In genomic region chr2:168434187-168434586, GRCm38 (mm10) we compare ENCODE assay signal across 22 mouse cellular contexts.
A peak's percentile ranks its signal among the peaks of the same experiment; 100 is the strongest.
DNase-seq lines count a peak whose midpoint lies in the region; ATAC-seq and TF ChIP-seq lines count a peak whose summit lies in the region.
"Had no signal": no experiment of that assay in that cellular context is flagged by ENCODE, and none has a peak within 500 bp of the region (broad histone marks: within the 10 kb centered on the region; RNA-seq: fewer than 3 reads in every experiment).

No protein-coding gene starts in this region.

- H3K4me2 ChIP-seq in intestine, embryonic 14.5 days (ENCODE audit: low read length) = no peak overlapping the region
- H3K4me2 ChIP-seq in intestine, postnatal 0 days (replicated peaks; ENCODE audit: low read depth) = no peak overlapping the region
- H3K4me2 ChIP-seq in kidney, postnatal 0 days (ENCODE audit: low read length) = no peak overlapping the region
- H3K4me2 ChIP-seq in lung, postnatal 0 days (replicated peaks; ENCODE audit: low read depth, low read length) = no peak overlapping the region
- H3K4me2 ChIP-seq: embryonic facial prominence, embryonic 13.5 days; forebrain, embryonic 13.5 days; heart, embryonic 13.5 days; hindbrain, embryonic 12.5 days had no signal

- no peak for TF ChIP-seq CTCF in intestine, postnatal 0 days (IDR thresholded peaks at IDR 0.05; ENCODE audit: low read depth)
- no peak for TF ChIP-seq CTCF in kidney, postnatal 0 days (IDR thresholded peaks at IDR 0.05; ENCODE audit: low read depth)
- TF ChIP-seq CTCF in lung, postnatal 0 days (IDR thresholded peaks at IDR 0.05) = no peak
- TF ChIP-seq CTCF in testis, adult 2 months (IDR thresholded peaks at IDR 0.05; ENCODE audit: control insufficient read depth, insufficient read depth, insufficient replicate concordance, low read depth, low read length) = no peak

- peaks cover 21% of the 10 kb centered on the region for H3K4me1 ChIP-seq in intestine, embryonic 14.5 days (replicated peaks; ENCODE audit: control insufficient read depth, insufficient read depth, low read length)
- no peaks in the 10 kb centered on the region for H3K4me1 ChIP-seq in intestine, postnatal 0 days (replicated peaks; ENCODE audit: control insufficient read depth, insufficient read depth, low read length)
- H3K4me1 ChIP-seq in kidney, postnatal 0 days (replicated peaks; ENCODE audit: insufficient read depth, low read length) = no peaks in the 10 kb centered on the region; the same call in 1 of the 2 replicates
- H3K4me1 ChIP-seq in lung, postnatal 0 days (ENCODE audit: insufficient read depth, low read depth, low read length) = no peaks in the 10 kb centered on the region
- no peaks in the 10 kb centered on the region for H3K4me1 ChIP-seq in testis, adult 2 months (ENCODE audit: control insufficient read depth, insufficient read depth, low read length)
- H3K4me1 ChIP-seq: heart, embryonic 13.5 days had no signal

- H3K9me3 ChIP-seq in intestine, embryonic 14.5 days (ENCODE audit: control insufficient read depth, low read length) = 0 out of 2 replicates have a peak, but pooled peaks cover 5% of the 10 kb centered on the region
- H3K9me3 ChIP-seq in intestine, postnatal 0 days (ENCODE audit: control insufficient read depth) = no peaks in the 10 kb centered on the region
- no peaks in the 10 kb centered on the region for H3K9me3 ChIP-seq in kidney, postnatal 0 days (replicated peaks; ENCODE audit: low read length)
- no peaks in the 10 kb centered on the region for H3K9me3 ChIP-seq in lung, postnatal 0 days (ENCODE audit: low read length)
- H3K9me3 ChIP-seq: forebrain, embryonic 13.5 days; hindbrain, embryonic 12.5 days had no signal

- peak overlapping the region; percentile 22; the same call in 1 of the 2 replicates for H3K27ac ChIP-seq in intestine, embryonic 14.5 days (ENCODE audit: low read depth)
- H3K27ac ChIP-seq in intestine, postnatal 0 days (ENCODE audit: low read depth, low read length) = no peak overlapping the region
- peak overlapping the region; percentile 13; the same call in 1 of the 2 replicates for H3K27ac ChIP-seq in kidney, postnatal 0 days
- no peak overlapping the region for H3K27ac ChIP-seq in lung, postnatal 0 days (ENCODE audit: low read length)
- H3K27ac ChIP-seq in testis, adult 2 months (ENCODE audit: control insufficient read depth, insufficient read depth, low read depth, low read length) = no peak overlapping the region
- H3K27ac ChIP-seq: embryonic facial prominence, embryonic 13.5 days; forebrain, embryonic 13.5 days; gastrocnemius, adult 2 months; heart, embryonic 13.5 days; hindbrain, embryonic 12.5 days had no signal

- TF ChIP-seq POLR2A in testis, adult 2 months (IDR thresholded peaks at IDR 0.05; ENCODE audit: control insufficient read depth, low read depth, low read length) = no peak

- no peak overlapping the region for H3K4me3 ChIP-seq in intestine, embryonic 14.5 days (ENCODE audit: low read depth, low read length)
- H3K4me3 ChIP-seq in intestine, postnatal 0 days (ENCODE audit: low read depth, low read length) = no peak overlapping the region
- no peak overlapping the region for H3K4me3 ChIP-seq in kidney, postnatal 0 days (replicated peaks; ENCODE audit: low read depth, low read length)
- no peak overlapping the region for H3K4me3 ChIP-seq in lung, postnatal 0 days (ENCODE audit: low read depth, low read length)
- peak overlapping the region; percentile 69 for H3K4me3 ChIP-seq in testis, adult 2 months (ENCODE audit: control insufficient read depth, low read depth, low read length)
- H3K4me3 ChIP-seq: embryonic facial prominence, embryonic 13.5 days; forebrain, embryonic 13.5 days; gastrocnemius, adult 2 months; heart, embryonic 13.5 days; hindbrain, embryonic 12.5 days had no signal

- no peak for TF ChIP-seq EP300 in lung, postnatal 0 days (IDR thresholded peaks at IDR 0.05)

- no peak for DNase-seq in intestine, embryonic 14.5 days (ENCODE audit: low spot score)
- no peak for DNase-seq in kidney, postnatal 0 days (ENCODE audit: low spot score)
- DNase-seq in kidney, adult 9 months = no peak
- no peak for DNase-seq in lung, postnatal 0 days (ENCODE audit: low spot score)
- DNase-seq in lung, adult 18-20 months = no peak
- no peak for DNase-seq in testis, postnatal 10 days (ENCODE audit: low spot score)
- DNase-seq: adrenal gland, postnatal 14 days; cerebellum, adult 11-12 months; cerebellum, adult 9-10 months; cerebellum, postnatal 25 days; gastrocnemius, adult 2 months; gastrocnemius, postnatal 25 days; heart, postnatal 4 days had no signal

- ATAC-seq in intestine, embryonic 14.5 days (replicated peaks; ENCODE audit: low FRiP score, low TSS enrichment, low read depth) = no peak
- no peak for ATAC-seq in intestine, postnatal 0 days
- ATAC-seq in kidney, postnatal 0 days (replicated peaks; ENCODE audit: low FRiP score, low read depth) = no peak
- ATAC-seq in lung, postnatal 0 days = peak; percentile 46; the same call in 1 of the 2 replicates
- ATAC-seq: activated CD4-positive, CD25-positive, alpha-beta regulatory T cell, adult 4 months; forebrain, embryonic 13.5 days; Patski had no signal

- no peak overlapping the region for H3K9ac ChIP-seq in intestine, embryonic 14.5 days (ENCODE audit: low read length)
- no peak overlapping the region for H3K9ac ChIP-seq in intestine, postnatal 0 days (ENCODE audit: low read depth, low read length)
- no peak overlapping the region for H3K9ac ChIP-seq in kidney, postnatal 0 days (ENCODE audit: low read depth, low read length)
- no peak overlapping the region for H3K9ac ChIP-seq in lung, postnatal 0 days (replicated peaks; ENCODE audit: low read depth)
- H3K9ac ChIP-seq: embryonic facial prominence, embryonic 13.5 days; forebrain, embryonic 13.5 days; heart, embryonic 13.5 days; hindbrain, embryonic 12.5 days had no signal

- no peaks in the 10 kb centered on the region for H3K36me3 ChIP-seq in intestine, embryonic 14.5 days (ENCODE audit: control insufficient read depth, insufficient read depth, low read length)
- no peaks in the 10 kb centered on the region for H3K36me3 ChIP-seq in intestine, postnatal 0 days (ENCODE audit: control insufficient read depth, insufficient read depth)
- H3K36me3 ChIP-seq in kidney, postnatal 0 days (ENCODE audit: insufficient read depth, low read length) = no peaks in the 10 kb centered on the region
- H3K36me3 ChIP-seq in lung, postnatal 0 days (ENCODE audit: insufficient read depth, low read length) = no peaks in the 10 kb centered on the region
- no peaks in the 10 kb centered on the region for H3K36me3 ChIP-seq in testis, adult 2 months (ENCODE audit: control insufficient read depth, insufficient read depth, low read length)
- H3K36me3 ChIP-seq: embryonic facial prominence, embryonic 13.5 days; heart, embryonic 13.5 days; hindbrain, embryonic 12.5 days had no signal

- no peaks in the 10 kb centered on the region for H3K27me3 ChIP-seq in intestine, embryonic 14.5 days (replicated peaks; ENCODE audit: control insufficient read depth, insufficient read depth, low read length)
- no peaks in the 10 kb centered on the region for H3K27me3 ChIP-seq in intestine, postnatal 0 days (replicated peaks; ENCODE audit: control insufficient read depth, insufficient read depth, low read length)
- H3K27me3 ChIP-seq in kidney, postnatal 0 days (ENCODE audit: insufficient read depth, low read length) = no peaks in the 10 kb centered on the region
- H3K27me3 ChIP-seq in lung, postnatal 0 days (replicated peaks; ENCODE audit: insufficient read depth, low read length) = no peaks in the 10 kb centered on the region
- no peaks in the 10 kb centered on the region for H3K27me3 ChIP-seq in testis, adult 2 months (ENCODE audit: control insufficient read depth, insufficient read depth, low read length)
- H3K27me3 ChIP-seq: CH12.LX; embryonic facial prominence, embryonic 13.5 days; forebrain, embryonic 13.5 days; hindbrain, embryonic 12.5 days; Patski had no signal

- WGBS in intestine, embryonic 14.5 days = 40% methylated on average over 5 of the region's 5 CpGs
- WGBS in intestine, postnatal 0 days = 56% methylated on average over 5 of the region's 5 CpGs
- WGBS in kidney, postnatal 0 days = 52% methylated on average over 5 of the region's 5 CpGs
- WGBS in lung, postnatal 0 days = 47% methylated on average over 5 of the region's 5 CpGs

Comparison
In these comparisons a context has a peak if more than half of its experiments do, and no peak if none do; other contexts are left out.
1. H3K27ac ChIP-seq: peak in intestine, embryonic 14.5 days (single experiment) and kidney, postnatal 0 days (single experiment); none in intestine, postnatal 0 days (single experiment), lung, postnatal 0 days (single experiment) and testis, adult 2 months (single experiment).